Mouse (Mus musculus): ENCODE data around the gene Ccdc183. TPM values are rescaled to one million over a fixed set of nuclear protein-coding genes. Genes with fewer than 3 reads are reported as not detected.

Ccdc183 gene
- total and polyA plus RNA-seq, 2 experiments from 2014 or later: 0.36 TPM; not detected in 1

GRCm38 (mm10) chr2:25582466-25583119 lies 34.9 kb downstream of the Ccdc183 start:
- peak; percentile 77 for DNase-seq
- peaks cover 22% of the 10 kb centered on the region for H3K27me3 ChIP-seq (ENCODE audit: insufficient read depth, low read length)
- peaks cover 47% of the 10 kb centered on the region for H3K36me3 ChIP-seq (ENCODE audit: insufficient read depth)
- ATAC-seq: peak; percentile 72
- H3K4me3 ChIP-seq (ENCODE audit: low read depth, low read length): no peak overlapping the region
- 46% methylated on average over 12 of the region's 12 CpGs for WGBS
- no peak overlapping the region for H3K9ac ChIP-seq
- 0 out of 2 replicates have a peak overlapping the region, but pooled peaks have one; percentile 69 for H3K4me2 ChIP-seq (ENCODE audit: low read depth)
- H3K4me1 ChIP-seq (ENCODE audit: insufficient read depth): peaks cover 24% of the 10 kb centered on the region
- peak; percentile 15 for TF ChIP-seq CTCF (IDR thresholded peaks at IDR 0.05; ENCODE audit: low read depth)
- 0 out of 2 replicates have a peak overlapping the region, but pooled peaks have one; percentile 35 for H3K27ac ChIP-seq (ENCODE audit: low read depth, low read length)
- no peaks in the 10 kb centered on the region for H3K9me3 ChIP-seq (ENCODE audit: low read length)

GRCm38 (mm10) chr2:25581901-25582301 lies 35.6 kb downstream of the Ccdc183 start:
- Histone ChIP-seq H3K36me3 (ENCODE audit: insufficient read depth) (peaks cover 54% of the 10 kb centered on the region), H3K4me3 (ENCODE audit: low read depth, low read length) (peak overlapping the region; percentile 58; the same call in 1 of the 2 replicates)
- DNase-seq: no peak

GRCm38 (mm10) chr2:25581294-25581864 lies 36.1 kb downstream of the Ccdc183 start, which contains the start of gene Ajm1:
Gene Ajm1 (minus strand): TSS chr2:25581757.
- DNase-seq (peak; percentile 88), ATAC-seq (peak; percentile 87)
- Histone ChIP-seq H3K4me1 (ENCODE audit: insufficient read depth) (peaks cover 24% of the 10 kb centered on the region), H3K9ac (peak within 1 kb of the TSS; percentile 64), H3K9me3 (ENCODE audit: low read length) (no peaks in the 10 kb centered on the region), H3K36me3 (ENCODE audit: insufficient read depth) (peaks cover 53% of the 10 kb centered on the region), H3K27ac (ENCODE audit: low read depth, low read length) (0 out of 2 replicates have a peak within 1 kb of the TSS, but pooled peaks have one; percentile 40), H3K4me2 (ENCODE audit: low read depth) (peak within 1 kb of the TSS; percentile 69), H3K27me3 (ENCODE audit: insufficient read depth, low read length) (peaks cover 34% of the 10 kb centered on the region), H3K4me3 (ENCODE audit: low read depth, low read length) (peak within 1 kb of the TSS; percentile 58)
- 7% methylated on average over 19 of the region's 19 CpGs for WGBS
- TF ChIP-seq CTCF (IDR thresholded peaks at IDR 0.05; ENCODE audit: low read depth): peak; percentile 91

More at GRCm38 (mm10) chr2:25581901-25582301, 35.6 kb downstream of the Ccdc183 start:
- Histone ChIP-seq H3K9ac (no peak overlapping the region), H3K27me3 (ENCODE audit: insufficient read depth, low read length) (peaks cover 29% of the 10 kb centered on the region), H3K4me1 (ENCODE audit: insufficient read depth) (peaks cover 24% of the 10 kb centered on the region), H3K9me3 (ENCODE audit: low read length) (no peaks in the 10 kb centered on the region), H3K27ac (ENCODE audit: low read depth, low read length) (0 out of 2 replicates have a peak overlapping the region, but pooled peaks have one; percentile 29), H3K4me2 (ENCODE audit: low read depth) (peak overlapping the region; percentile 69)
- peak; percentile 7; the same call in 1 of the 2 replicates for ATAC-seq
- no peak for TF ChIP-seq CTCF (IDR thresholded peaks at IDR 0.05; ENCODE audit: low read depth)
- 24% methylated on average over 6 of the region's 6 CpGs for WGBS

GRCm38 (mm10) chr2:25580621-25581101 lies 36.8 kb downstream of the Ccdc183 start:
- peaks cover 40% of the 10 kb centered on the region for H3K27me3 ChIP-seq (ENCODE audit: insufficient read depth, low read length)
- ATAC-seq: no peak
- peaks cover 24% of the 10 kb centered on the region for H3K4me1 ChIP-seq (ENCODE audit: insufficient read depth)
- H3K36me3 ChIP-seq (ENCODE audit: insufficient read depth): peaks cover 48% of the 10 kb centered on the region
- no peak for DNase-seq
- H3K27ac ChIP-seq (ENCODE audit: low read depth, low read length): no peak overlapping the region
- WGBS: 41% methylated on average over 6 of the region's 6 CpGs
- peak overlapping the region; percentile 58 for H3K4me3 ChIP-seq (ENCODE audit: low read depth, low read length)
- peak overlapping the region; percentile 64 for H3K9ac ChIP-seq
- H3K4me2 ChIP-seq (ENCODE audit: low read depth): peak overlapping the region; percentile 69
- no peaks in the 10 kb centered on the region for H3K9me3 ChIP-seq (ENCODE audit: low read length)
- TF ChIP-seq CTCF (IDR thresholded peaks at IDR 0.05; ENCODE audit: low read depth): no peak

GRCm38 (mm10) chr2:25579737-25580460 lies 37.6 kb downstream of the Ccdc183 start:
- peak; percentile 71 for TF ChIP-seq CTCF (IDR thresholded peaks at IDR 0.05; ENCODE audit: low read depth)
- no peak overlapping the region for H3K27ac ChIP-seq (ENCODE audit: low read depth, low read length)
- H3K9ac ChIP-seq: 0 out of 2 replicates have a peak overlapping the region, but pooled peaks have one; percentile 6
- WGBS: 13% methylated on average over 27 of the region's 27 CpGs
- peaks cover 40% of the 10 kb centered on the region for H3K27me3 ChIP-seq (ENCODE audit: insufficient read depth, low read length)
- H3K4me1 ChIP-seq (ENCODE audit: insufficient read depth): peaks cover 24% of the 10 kb centered on the region
- no peak for ATAC-seq
- H3K4me2 ChIP-seq (ENCODE audit: low read depth): peak overlapping the region; percentile 1
- peak; percentile 70 for DNase-seq
- H3K4me3 ChIP-seq (ENCODE audit: low read depth, low read length): 0 out of 2 replicates have a peak overlapping the region, but pooled peaks have one; percentile 9
- H3K9me3 ChIP-seq (ENCODE audit: low read length): no peaks in the 10 kb centered on the region
- peaks cover 40% of the 10 kb centered on the region for H3K36me3 ChIP-seq (ENCODE audit: insufficient read depth)

All from forebrain, postnatal 0 days (tissue).